Mouse (Mus musculus) spleen, postnatal 14 days (tissue): Measurements from ENCODE around the gene Ttc41.

Experiments used
- DNase-seq, 2 experiments: peaks; one replicate each; pipeline ENCODE4 v3.0.0; 2021 to 2022; ENCODE audit warnings: low spot score in 2 of 2

Ttc41 gene

GRCm38 (mm10) chr10:86755816-86756502 lies 50.3 kb downstream of the Ttc41 start:
- DNase-seq: no peak

GRCm38 (mm10) chr10:86757724-86758123 lies 52.1 kb downstream of the Ttc41 start:
- DNase-seq: no peak

DNA sequence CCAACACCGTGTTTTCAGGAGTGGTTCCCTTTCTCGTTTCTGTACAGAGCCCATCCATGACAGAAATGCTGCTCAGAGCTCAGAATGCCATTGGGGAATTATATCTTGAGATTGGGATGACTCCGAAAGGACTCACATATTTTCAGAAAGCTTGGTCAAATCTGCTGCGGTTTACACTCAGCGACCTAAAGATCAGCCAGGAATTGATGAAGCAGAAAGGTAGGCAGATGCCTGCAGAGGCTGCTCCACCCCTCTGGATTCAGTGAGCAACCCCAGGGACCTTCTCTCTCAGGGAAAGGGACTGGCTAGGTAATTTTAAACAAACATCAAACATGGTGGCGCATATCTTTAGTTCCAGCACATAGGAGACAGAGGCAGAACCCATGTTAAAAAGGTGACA lies 52.6 kb downstream of the Ttc41 start:
- DNase-seq: no peak

DNA sequence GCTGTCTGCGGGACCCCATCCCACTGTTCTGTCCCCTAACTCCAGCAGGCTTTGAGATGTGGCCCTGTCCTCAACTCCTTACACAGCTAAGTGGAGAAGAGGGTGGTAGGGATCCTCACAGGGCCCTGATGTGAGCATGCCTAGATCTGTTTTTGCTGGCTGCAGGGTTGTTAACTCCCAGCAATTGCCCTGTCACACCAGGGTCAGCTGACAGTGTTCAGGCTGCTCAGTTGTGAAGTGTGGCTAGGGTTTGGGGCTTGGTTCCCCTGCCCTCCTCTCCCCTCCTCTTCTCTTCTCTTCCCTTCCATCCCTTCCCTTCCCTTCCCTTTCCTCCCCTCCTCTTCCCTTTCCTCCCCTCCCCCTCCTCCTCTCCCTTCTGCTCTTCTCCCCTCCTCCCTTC lies 55.6 kb downstream of the Ttc41 start:
- DNase-seq: no peak

DNA sequence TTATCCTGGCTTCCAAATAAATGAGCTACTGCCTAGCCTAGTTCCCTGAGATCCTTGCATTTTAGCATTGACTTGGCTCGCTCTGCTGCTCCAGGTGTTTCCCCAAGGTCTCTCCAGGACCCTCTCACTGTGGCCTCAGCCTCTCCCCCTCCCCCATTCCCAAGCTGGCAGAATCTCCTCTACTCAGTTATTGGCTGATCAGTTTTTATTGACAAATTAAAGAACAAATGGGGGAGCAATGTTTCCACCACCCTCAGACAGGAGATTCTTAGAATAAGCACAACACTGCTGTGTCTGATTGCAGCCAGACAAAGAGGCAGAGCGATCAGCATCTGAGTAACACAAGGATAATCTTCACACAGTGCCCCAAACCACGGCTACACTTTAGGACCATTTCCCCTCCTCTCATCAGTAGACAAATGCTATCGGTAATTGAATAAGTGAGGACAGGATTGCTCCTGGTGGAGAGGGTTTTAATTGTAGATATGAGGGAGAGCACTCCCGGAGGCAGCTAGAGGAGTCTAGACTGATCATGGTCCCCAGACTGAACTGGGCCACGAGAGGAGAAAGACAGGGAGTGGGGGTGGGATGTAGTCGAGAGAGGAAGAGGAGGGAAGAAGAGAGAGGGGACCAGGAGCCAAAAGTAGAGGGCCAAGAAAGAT lies 56.2 kb downstream of the Ttc41 start:
- no peak for DNase-seq

DNA sequence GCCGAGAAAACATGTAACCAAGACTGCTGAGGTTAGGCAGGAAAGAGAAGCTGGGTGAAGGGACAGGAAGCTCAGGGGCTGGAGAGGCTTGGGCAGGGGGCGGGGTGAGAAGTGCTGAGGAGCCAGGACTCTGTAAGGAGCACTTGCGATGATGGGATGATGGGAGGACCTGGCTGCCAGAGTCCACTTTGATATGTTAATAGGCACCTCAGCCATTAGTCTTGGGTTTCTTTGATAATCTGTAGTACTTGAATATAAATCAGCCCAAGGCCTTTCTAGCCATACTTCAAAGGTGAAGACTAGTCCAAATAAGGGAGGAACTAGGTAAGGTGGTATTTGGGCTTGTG lies 56.7 kb downstream of the Ttc41 start:
- no peak for DNase-seq

DNA sequence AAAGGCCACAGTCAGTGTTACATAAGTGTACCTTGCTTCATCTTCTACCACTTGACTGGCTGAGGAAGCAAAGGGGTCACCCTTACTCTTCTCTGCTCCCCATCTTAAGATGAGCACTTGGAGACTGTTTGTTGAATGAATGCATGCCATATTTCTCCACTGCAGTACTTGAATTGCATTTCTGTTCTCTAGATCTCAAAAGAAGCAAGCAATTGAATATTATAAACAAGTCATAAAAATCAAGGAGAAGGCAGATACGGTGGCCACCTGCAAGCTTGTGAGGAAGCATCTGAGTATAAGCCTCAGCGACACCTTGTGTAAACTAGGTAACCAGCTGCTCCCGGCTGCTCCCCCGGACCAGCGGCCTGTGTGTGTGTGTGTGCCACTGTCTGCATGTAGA lies 58.1 kb downstream of the Ttc41 start, which contains the start of gene Gm49358:
Gm49358 (plus strand) TSS at position 301 of the 400 bp plus-strand sequence.
- no peak for DNase-seq

- DNase-seq: no peak
Measured at GRCm38 (mm10) chr10:86765344-86765966, 59.8 kb downstream of the Ttc41 start.

- DNase-seq: no peak
Measured at GRCm38 (mm10) chr10:86769216-86769615, 63.6 kb downstream of the Ttc41 start.

GRCm38 (mm10) chr10:86769797-86770196 lies 64.2 kb downstream of the Ttc41 start:
- DNase-seq: no peak

- DNase-seq: no peak
Measured at GRCm38 (mm10) chr10:86771701-86772100, 66.1 kb downstream of the Ttc41 start.

DNA sequence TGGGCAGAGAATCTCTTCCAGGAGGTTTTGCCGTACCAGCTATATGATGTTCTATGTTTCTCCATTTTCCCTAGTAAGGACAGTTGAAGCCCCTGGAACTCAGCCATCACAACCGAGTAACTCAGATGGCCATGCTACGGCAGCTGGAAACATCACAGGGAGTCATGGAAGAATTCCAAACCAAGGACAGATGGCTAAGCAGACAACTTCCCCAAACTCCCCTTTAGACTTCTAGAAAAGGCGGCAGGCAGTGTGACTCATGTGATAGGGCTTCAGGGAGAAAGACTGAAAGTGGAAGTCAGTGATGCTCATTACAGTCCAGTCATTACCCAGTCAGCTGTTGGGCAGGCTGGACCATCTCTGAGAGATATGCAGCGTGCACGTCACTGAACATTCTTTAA lies 66.6 kb downstream of the Ttc41 start:
- DNase-seq: no peak

DNA sequence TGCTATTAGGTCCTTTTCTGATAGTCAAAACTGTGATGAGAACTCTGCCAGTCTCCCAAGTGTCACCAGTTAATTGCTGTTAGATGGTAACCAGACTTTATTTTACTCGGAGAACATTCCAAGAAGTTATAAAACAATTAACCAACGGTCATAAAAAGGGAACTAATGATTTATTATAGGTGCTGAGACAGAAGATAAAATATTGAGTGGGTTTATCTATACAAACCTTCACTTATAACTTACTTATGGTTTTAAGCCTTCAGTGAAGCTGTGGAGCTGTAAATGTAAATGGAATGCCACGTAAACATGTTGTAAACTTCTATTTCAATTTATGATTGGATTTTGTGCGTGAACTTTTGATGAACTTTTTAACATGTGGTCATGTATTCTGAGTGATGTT lies 67.7 kb downstream of the Ttc41 start:
- no peak for DNase-seq

DNA sequence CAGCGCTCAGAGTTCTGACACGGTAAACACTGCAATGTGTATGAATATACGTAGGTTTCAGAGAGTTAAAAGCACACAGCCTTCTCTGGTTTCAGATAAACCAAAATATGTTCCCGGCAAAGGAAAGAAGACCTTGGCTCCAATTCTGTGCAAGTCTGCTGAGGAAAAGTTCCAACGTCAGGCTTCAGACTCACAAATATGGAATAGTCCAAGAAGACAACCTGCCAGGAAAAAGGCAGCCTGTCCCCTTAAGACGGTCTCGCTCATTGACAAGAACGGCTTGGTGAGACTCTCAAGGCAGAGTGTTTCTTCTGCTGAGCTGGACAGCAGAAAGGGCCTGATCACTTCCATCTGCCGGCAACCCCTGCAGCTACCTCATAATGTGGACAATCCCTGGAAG lies 70.7 kb downstream of the Ttc41 start:
- no peak for DNase-seq

GRCm38 (mm10) chr10:86777614-86778319 lies 72.2 kb downstream of the Ttc41 start:
- no peak for DNase-seq

- peak; percentile 91 to 92 for DNase-seq
Measured at GRCm38 (mm10) chr10:86778398-86779116, 72.9 kb downstream of the Ttc41 start, which contains the start of gene Nt5dc3. Nt5dc3 (plus strand) TSS chr10:86779005.

- peak in 1 of 2 experiments; percentile 11 for DNase-seq
Measured at GRCm38 (mm10) chr10:86779117-86779755, 73.6 kb downstream of the Ttc41 start.

DNA sequence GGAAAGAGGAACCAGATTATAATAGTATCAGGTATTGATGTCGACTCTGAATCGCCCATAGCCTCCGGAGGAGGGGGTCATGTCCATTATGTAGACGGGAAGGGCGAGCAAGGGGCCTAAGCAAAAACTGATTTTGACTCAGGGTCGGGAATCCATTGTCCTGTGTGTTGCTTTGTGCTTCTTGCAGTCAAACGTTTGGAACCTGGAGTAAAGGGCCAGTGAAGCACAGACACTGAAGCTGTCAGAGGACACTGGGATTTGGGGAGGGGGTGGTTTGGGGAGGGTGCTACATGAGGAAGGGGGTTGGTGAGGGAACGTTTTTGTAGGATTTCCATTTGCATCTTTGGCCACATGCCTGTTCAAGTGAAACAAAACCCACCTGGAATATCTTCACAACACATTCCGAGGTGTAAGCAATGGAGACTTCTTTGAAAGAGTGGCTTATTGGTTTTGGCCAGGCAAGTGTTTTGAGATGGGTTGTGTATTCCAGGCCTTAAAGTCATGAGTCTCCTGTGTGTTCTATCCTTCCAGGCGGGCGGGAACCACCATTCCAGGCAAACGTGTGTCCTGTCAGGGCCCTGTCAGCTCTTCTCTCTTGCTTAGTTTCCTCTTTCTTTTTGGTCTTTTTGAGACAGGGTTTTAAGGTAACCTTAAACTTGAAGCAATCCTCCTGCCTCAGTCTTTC lies 74.3 kb downstream of the Ttc41 start:
- no peak for DNase-seq

DNA sequence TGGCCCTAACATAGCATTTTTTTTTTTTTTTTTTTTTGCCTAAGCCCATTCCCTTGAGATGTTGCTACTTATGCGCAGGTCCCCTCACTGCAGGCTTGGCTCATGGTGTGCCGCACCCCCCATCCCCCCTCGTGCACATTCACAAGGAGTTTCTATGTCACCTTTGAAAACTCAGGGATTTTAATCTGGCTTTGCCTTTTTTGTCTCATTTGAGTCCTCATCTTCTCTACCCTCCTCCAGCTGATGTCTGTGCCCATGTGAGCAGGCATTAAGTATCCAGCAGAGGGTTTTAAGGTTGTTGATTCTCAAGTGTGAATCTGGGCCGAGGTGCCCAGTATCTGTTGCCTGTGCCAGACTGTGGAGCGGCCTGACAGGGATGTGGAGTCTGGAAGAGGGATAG lies 76.0 kb downstream of the Ttc41 start:
- DNase-seq: no peak

- DNase-seq: no peak
Measured at GRCm38 (mm10) chr10:86782656-86783055, 77.0 kb downstream of the Ttc41 start.

- DNase-seq: no peak
Measured at GRCm38 (mm10) chr10:86783561-86783960, 78.0 kb downstream of the Ttc41 start.
